Mouse (Mus musculus): Measurements from ENCODE around the gene Ankrd44. TPM values are rescaled to one million over a fixed set of nuclear protein-coding genes. Genes with fewer than 3 reads are reported as not detected.

Gene Ankrd44
- polyA plus RNA-seq, 1 experiment: 2.2 TPM

- Histone ChIP-seq H3K79me3 (ENCODE audit: low read depth) (no peaks in the 10 kb centered on the region), H3K4me3 (ENCODE audit: insufficient read depth, poor library complexity, severe bottlenecking) (no peak overlapping the region), H3ac (ENCODE audit: control insufficient read depth, insufficient read length, low read depth) (no peak overlapping the region), H3K79me2 (ENCODE audit: control insufficient read depth, insufficient read depth) (no peaks in the 10 kb centered on the region), H3K36me3 (ENCODE audit: control insufficient read depth, insufficient read depth) (no peaks in the 10 kb centered on the region), H3K27me3 (ENCODE audit: control insufficient read depth, insufficient read depth, insufficient read length) (no peaks in the 10 kb centered on the region)
- TF ChIP-seq MAX (IDR thresholded peaks at IDR 0.05) (no peak), USF1 (IDR thresholded peaks at IDR 0.05; ENCODE audit: low read depth) (no peak), FOSL1 (IDR thresholded peaks at IDR 0.05; ENCODE audit: insufficient read depth, low read length, poor library complexity, severe bottlenecking) (no peak), MYOD1 (IDR thresholded peaks at IDR 0.05; ENCODE audit: control insufficient read depth, insufficient read length, low read depth) (no peak), MYOG (IDR thresholded peaks at IDR 0.05; ENCODE audit: control insufficient read depth, extremely low read depth, insufficient read length) (no peak), CEBPB (IDR thresholded peaks at IDR 0.05; ENCODE audit: low read depth) (no peak), CTCF (IDR thresholded peaks at IDR 0.05; ENCODE audit: control insufficient read depth, insufficient read depth, insufficient read length) (no peak)
Observed at GRCm38 (mm10) chr1:54778151-54778550, 148.0 kb downstream of the Ankrd44 start.

GRCm38 (mm10) chr1:54777104-54777503 lies 149.1 kb downstream of the Ankrd44 start:
- Histone ChIP-seq H3K27me3 (ENCODE audit: control insufficient read depth, insufficient read depth, insufficient read length) (no peaks in the 10 kb centered on the region), H3K4me3 (ENCODE audit: insufficient read depth, poor library complexity, severe bottlenecking) (no peak overlapping the region), H3K36me3 (ENCODE audit: control insufficient read depth, insufficient read depth) (no peaks in the 10 kb centered on the region), H3K79me2 (ENCODE audit: control insufficient read depth, insufficient read depth) (no peaks in the 10 kb centered on the region), H3K79me3 (ENCODE audit: low read depth) (no peaks in the 10 kb centered on the region), H3ac (ENCODE audit: control insufficient read depth, insufficient read length, low read depth) (no peak overlapping the region)
- TF ChIP-seq MAX (IDR thresholded peaks at IDR 0.05) (no peak), USF1 (IDR thresholded peaks at IDR 0.05; ENCODE audit: low read depth) (no peak), CTCF (IDR thresholded peaks at IDR 0.05; ENCODE audit: control insufficient read depth, insufficient read depth, insufficient read length) (no peak), MYOD1 (IDR thresholded peaks at IDR 0.05; ENCODE audit: control insufficient read depth, insufficient read length, low read depth) (no peak), FOSL1 (IDR thresholded peaks at IDR 0.05; ENCODE audit: insufficient read depth, low read length, poor library complexity, severe bottlenecking) (no peak), MYOG (IDR thresholded peaks at IDR 0.05; ENCODE audit: control insufficient read depth, extremely low read depth, insufficient read length) (no peak), CEBPB (IDR thresholded peaks at IDR 0.05; ENCODE audit: low read depth) (no peak)

- TF ChIP-seq MYOG (IDR thresholded peaks at IDR 0.05; ENCODE audit: control insufficient read depth, extremely low read depth, insufficient read length): no peak
- no peak for TF ChIP-seq CTCF (IDR thresholded peaks at IDR 0.05; ENCODE audit: control insufficient read depth, insufficient read depth, insufficient read length)
- TF ChIP-seq MAX (IDR thresholded peaks at IDR 0.05): no peak
- TF ChIP-seq USF1 (IDR thresholded peaks at IDR 0.05; ENCODE audit: low read depth): no peak
- TF ChIP-seq FOSL1 (IDR thresholded peaks at IDR 0.05; ENCODE audit: insufficient read depth, low read length, poor library complexity, severe bottlenecking): no peak
- no peak for TF ChIP-seq MYOD1 (IDR thresholded peaks at IDR 0.05; ENCODE audit: control insufficient read depth, insufficient read length, low read depth)
- no peak for TF ChIP-seq CEBPB (IDR thresholded peaks at IDR 0.05; ENCODE audit: low read depth)
- H3K4me3 ChIP-seq (ENCODE audit: insufficient read depth, poor library complexity, severe bottlenecking): no peak overlapping the region
- no peaks in the 10 kb centered on the region for H3K79me3 ChIP-seq (ENCODE audit: low read depth)
- H3ac ChIP-seq (ENCODE audit: control insufficient read depth, insufficient read length, low read depth): no peak overlapping the region
- H3K27me3 ChIP-seq (ENCODE audit: control insufficient read depth, insufficient read depth, insufficient read length): no peaks in the 10 kb centered on the region
- H3K36me3 ChIP-seq (ENCODE audit: control insufficient read depth, insufficient read depth): no peaks in the 10 kb centered on the region
- H3K79me2 ChIP-seq (ENCODE audit: control insufficient read depth, insufficient read depth): no peaks in the 10 kb centered on the region
Observed at GRCm38 (mm10) chr1:54776116-54776515, 150.1 kb downstream of the Ankrd44 start.

- H3K36me3 ChIP-seq (ENCODE audit: control insufficient read depth, insufficient read depth): no peaks in the 10 kb centered on the region
- no peaks in the 10 kb centered on the region for H3K79me2 ChIP-seq (ENCODE audit: control insufficient read depth, insufficient read depth)
- TF ChIP-seq MYOG (IDR thresholded peaks at IDR 0.05; ENCODE audit: control insufficient read depth, extremely low read depth, insufficient read length): no peak
- no peak for TF ChIP-seq USF1 (IDR thresholded peaks at IDR 0.05; ENCODE audit: low read depth)
- no peak for TF ChIP-seq FOSL1 (IDR thresholded peaks at IDR 0.05; ENCODE audit: insufficient read depth, low read length, poor library complexity, severe bottlenecking)
- no peak for TF ChIP-seq MYOD1 (IDR thresholded peaks at IDR 0.05; ENCODE audit: control insufficient read depth, insufficient read length, low read depth)
- no peak for TF ChIP-seq CTCF (IDR thresholded peaks at IDR 0.05; ENCODE audit: control insufficient read depth, insufficient read depth, insufficient read length)
- TF ChIP-seq CEBPB (IDR thresholded peaks at IDR 0.05; ENCODE audit: low read depth): no peak
- no peak for TF ChIP-seq MAX (IDR thresholded peaks at IDR 0.05)
- no peak overlapping the region for H3K4me3 ChIP-seq (ENCODE audit: insufficient read depth, poor library complexity, severe bottlenecking)
- H3K79me3 ChIP-seq (ENCODE audit: low read depth): no peaks in the 10 kb centered on the region
- no peak overlapping the region for H3ac ChIP-seq (ENCODE audit: control insufficient read depth, insufficient read length, low read depth)
- no peaks in the 10 kb centered on the region for H3K27me3 ChIP-seq (ENCODE audit: control insufficient read depth, insufficient read depth, insufficient read length)
Observed at GRCm38 (mm10) chr1:54772843-54773242, 153.3 kb downstream of the Ankrd44 start.

- H3ac ChIP-seq (ENCODE audit: control insufficient read depth, insufficient read length, low read depth): no peak overlapping the region
- no peaks in the 10 kb centered on the region for H3K79me2 ChIP-seq (ENCODE audit: control insufficient read depth, insufficient read depth)
- TF ChIP-seq CEBPB (IDR thresholded peaks at IDR 0.05; ENCODE audit: low read depth): no peak
- no peaks in the 10 kb centered on the region for H3K79me3 ChIP-seq (ENCODE audit: low read depth)
- H3K36me3 ChIP-seq (ENCODE audit: control insufficient read depth, insufficient read depth): no peaks in the 10 kb centered on the region
- no peaks in the 10 kb centered on the region for H3K27me3 ChIP-seq (ENCODE audit: control insufficient read depth, insufficient read depth, insufficient read length)
- H3K4me3 ChIP-seq (ENCODE audit: insufficient read depth, poor library complexity, severe bottlenecking): no peak overlapping the region
Observed at GRCm38 (mm10) chr1:54771471-54771870, 154.7 kb downstream of the Ankrd44 start.

- Histone ChIP-seq H3K4me3 (ENCODE audit: insufficient read depth, poor library complexity, severe bottlenecking) (no peak overlapping the region), H3K36me3 (ENCODE audit: control insufficient read depth, insufficient read depth) (no peaks in the 10 kb centered on the region), H3ac (ENCODE audit: control insufficient read depth, insufficient read length, low read depth) (no peak overlapping the region), H3K79me2 (ENCODE audit: control insufficient read depth, insufficient read depth) (no peaks in the 10 kb centered on the region), H3K27me3 (ENCODE audit: control insufficient read depth, insufficient read depth, insufficient read length) (no peaks in the 10 kb centered on the region), H3K79me3 (ENCODE audit: low read depth) (no peaks in the 10 kb centered on the region)
- TF ChIP-seq FOSL1 (IDR thresholded peaks at IDR 0.05; ENCODE audit: insufficient read depth, low read length, poor library complexity, severe bottlenecking): no peak
- TF ChIP-seq MYOD1 (IDR thresholded peaks at IDR 0.05; ENCODE audit: control insufficient read depth, insufficient read length, low read depth): no peak
- no peak for TF ChIP-seq MYOG (IDR thresholded peaks at IDR 0.05; ENCODE audit: control insufficient read depth, extremely low read depth, insufficient read length)
- TF ChIP-seq CTCF (IDR thresholded peaks at IDR 0.05; ENCODE audit: control insufficient read depth, insufficient read depth, insufficient read length): no peak
- TF ChIP-seq USF1 (IDR thresholded peaks at IDR 0.05; ENCODE audit: low read depth): no peak
- TF ChIP-seq MAX (IDR thresholded peaks at IDR 0.05): no peak
- TF ChIP-seq CEBPB (IDR thresholded peaks at IDR 0.05; ENCODE audit: low read depth): no peak
Observed at GRCm38 (mm10) chr1:54767221-54767620, 159.0 kb downstream of the Ankrd44 start.
